Mouse (Mus musculus) small intestine, adult 10 weeks (tissue): ENCODE measurements around the gene Ucp2. TPM values are rescaled to one million over a fixed set of nuclear protein-coding genes. Genes with fewer than 3 reads are reported as not detected.

ENCODE experiments used
- polyA plus RNA-seq: library from polyadenylated mRNA; stranded (reverse); fragments of 350-450 nt; fragmentation: Illumina TruSeq; extraction: RNeasy Lipid Tissue Mini Kit (QIAGEN cat#74804); gene quantifications from one replicate; pipeline ENCODE4 v1.2.3, GENCODE M21; 2014; ENCODE audit warnings: low replicate concordance

The Ucp2 gene
- 16.6 TPM for polyA plus RNA-seq

DNA sequence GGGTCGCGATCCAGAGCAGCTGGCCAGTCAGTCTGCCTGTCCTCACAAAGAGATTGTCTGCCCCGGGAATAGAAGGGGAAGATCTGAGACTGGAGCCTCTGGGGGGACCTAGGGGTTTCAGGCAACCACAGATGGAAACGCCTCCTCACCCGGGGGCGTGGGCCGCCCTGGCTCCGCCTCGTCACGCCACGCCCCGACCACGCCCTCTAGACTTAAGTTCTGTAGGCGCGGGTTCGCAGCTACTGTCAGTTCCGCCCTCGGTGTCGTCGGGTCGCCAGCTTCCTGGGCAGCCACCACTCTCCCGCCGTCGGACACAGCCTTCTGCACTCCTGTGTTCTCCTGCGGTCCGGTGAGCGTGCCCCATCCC, at the start of gene Ucp2:
Ucp2 (plus strand) TSS at position 221 of the 367 bp plus-strand sequence.

DNA sequence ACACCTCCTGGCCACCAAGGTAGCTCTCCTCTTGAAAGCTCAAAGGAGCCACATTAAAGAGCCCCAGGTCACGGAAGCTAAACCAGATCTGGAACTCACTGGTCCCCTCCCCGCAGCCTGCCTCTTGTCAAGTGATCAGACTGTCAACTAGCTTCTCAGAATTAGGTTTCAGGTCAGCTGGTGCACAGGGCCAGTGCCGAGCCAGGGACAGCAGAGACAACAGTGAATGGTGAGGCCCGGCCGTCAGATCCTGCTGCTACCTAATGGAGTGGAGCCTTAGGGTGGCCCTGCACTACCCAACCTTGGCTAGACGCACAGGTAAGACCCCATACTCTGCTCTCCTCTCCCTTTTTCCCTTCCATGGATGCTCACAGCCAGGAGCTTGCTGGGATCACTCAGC, 20.4 kb upstream of the Ucp2 start, which contains the start of gene Ucp3:
Ucp3 (plus strand) TSS at position 214 of the 400 bp plus-strand sequence.

DNA sequence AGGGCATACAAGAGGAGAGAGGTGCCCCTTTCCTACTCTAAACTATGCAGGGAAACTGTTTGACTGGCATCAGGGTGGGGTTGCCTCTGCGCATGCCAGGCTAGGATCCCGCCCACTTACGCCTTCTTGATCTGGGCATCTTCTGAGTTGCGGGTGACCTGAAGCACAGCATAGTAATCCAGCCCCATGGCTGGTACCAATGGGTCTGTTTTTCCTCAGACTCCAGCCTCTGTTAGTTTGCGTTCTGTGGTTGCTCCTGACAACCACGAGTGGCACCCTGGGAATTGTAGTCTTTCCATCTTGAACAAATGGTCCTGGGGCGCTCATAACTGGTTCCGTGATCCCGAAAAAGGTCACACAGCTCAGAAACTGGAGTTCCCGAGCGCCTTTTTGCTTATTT, 21.4 kb downstream of the Ucp2 start, which contains the start of gene Dnajb13:
Dnajb13 (minus strand) TSS at position 388 of the 400 bp plus-strand sequence.

GRCm38 (mm10) chr7:100536804-100537518, 43.8 kb downstream of the Ucp2 start, which contains the start of gene Coa4:
TSS of gene Coa4 (plus strand) at chr7:100537071.

Other genes starting within 250 kb of the Ucp2 start
- gene P4ha3, start 207.8 kb upstream of the Ucp2 start, polyA plus RNA-seq, result not detected
- 25.6 TPM for gene C2cd3, start 121.1 kb upstream of the Ucp2 start, polyA plus RNA-seq
- 144 TPM for gene Ppme1, start 121.0 kb upstream of the Ucp2 start, polyA plus RNA-seq
- 0.59 TPM for gene Ucp3, start 20.3 kb upstream of the Ucp2 start, polyA plus RNA-seq
- gene Dnajb13, start 21.6 kb downstream of the Ucp2 start, polyA plus RNA-seq, result not detected
- 27.8 TPM for gene Coa4, start 43.7 kb downstream of the Ucp2 start, polyA plus RNA-seq
- gene Rab6a, start 114.1 kb downstream of the Ucp2 start, polyA plus RNA-seq, result 578 TPM
- gene Mrpl48, start 115.0 kb downstream of the Ucp2 start, polyA plus RNA-seq, result 45.1 TPM
- 6.8 TPM for gene Plekhb1, start 169.1 kb downstream of the Ucp2 start, polyA plus RNA-seq
- gene Fam168a, start 213.3 kb downstream of the Ucp2 start, polyA plus RNA-seq, result 11.5 TPM